Mouse (Mus musculus): Measurements from ENCODE around the gene Zmynd12.

DNA sequence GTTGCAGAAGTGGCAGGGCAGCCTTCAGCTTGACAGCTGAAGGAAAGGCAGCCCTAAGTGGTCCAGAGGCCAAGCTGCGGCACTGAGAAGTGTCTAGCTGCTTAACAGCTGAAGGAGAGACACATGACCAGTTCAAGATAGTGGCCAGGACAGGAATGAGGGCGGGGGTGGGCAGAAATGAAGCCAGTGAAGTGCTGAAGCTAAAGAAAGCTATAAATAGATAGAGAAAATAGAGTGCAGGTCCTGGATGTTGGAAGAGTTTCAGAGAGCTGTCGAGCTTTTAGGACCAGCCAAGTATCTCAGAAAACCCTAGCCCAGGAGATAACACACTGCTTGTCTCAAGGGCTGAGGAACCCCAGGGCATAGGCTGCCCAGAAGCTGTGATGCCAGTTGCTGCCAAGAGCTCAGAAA lies 90.1 kb downstream of the Zmynd12 start:
- TF ChIP-seq TAL1 (IDR thresholded peaks at IDR 0.05; ENCODE audit: low read length): no peak
- no peak for TF ChIP-seq GATA1 (IDR thresholded peaks at IDR 0.05; ENCODE audit: low read length)

Measured in erythroblast, embryonic 14.5 days (primary cell).